Mouse (Mus musculus): ENCODE measurements around the gene Mras.

Gene Mras

GRCm38 (mm10) chr9:99437031-99437764 is at the start of gene Mras:
Gene Mras, minus strand, starts transcription at chr9:99437381.
- DNase-seq, result no peak

DNA sequence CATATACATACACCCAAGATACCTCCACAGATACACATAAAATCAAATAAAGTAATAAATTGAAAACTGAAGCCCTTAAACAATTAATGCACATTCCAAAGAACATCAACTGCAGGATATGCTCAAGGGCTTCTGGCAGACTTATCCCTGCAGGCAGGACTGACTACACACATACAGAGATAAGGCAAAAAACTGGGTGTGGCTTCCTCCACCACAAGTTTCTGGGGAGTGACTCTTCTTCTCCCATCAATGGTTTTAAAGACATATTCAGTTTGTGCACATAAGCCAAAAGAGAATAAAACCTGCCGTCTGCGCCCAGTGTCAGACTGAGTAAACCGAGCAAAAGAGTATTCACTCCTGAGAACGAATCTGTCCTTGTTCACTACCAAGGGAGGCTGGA is 48.0 kb upstream of the Mras start:
- DNase-seq, result no peak

DNA sequence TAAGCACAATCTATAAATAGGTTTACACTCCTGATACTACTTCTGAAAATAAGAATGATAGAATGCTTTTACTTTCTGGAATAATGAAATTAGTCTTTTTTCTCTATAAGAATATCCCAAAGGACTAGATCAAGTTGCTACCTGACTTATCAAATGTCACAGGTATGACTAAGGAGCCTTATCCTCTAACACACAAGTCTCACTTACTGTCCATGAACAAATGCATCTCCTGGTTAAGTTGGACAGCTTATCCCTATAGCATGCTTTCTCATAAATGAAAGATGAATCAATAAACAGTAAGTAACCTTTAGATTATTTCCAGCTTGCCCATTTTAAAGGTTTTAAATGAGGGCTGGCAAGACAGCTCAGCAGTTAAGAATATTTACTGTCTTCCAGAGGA is 47.5 kb upstream of the Mras start:
- no peak for DNase-seq

DNA sequence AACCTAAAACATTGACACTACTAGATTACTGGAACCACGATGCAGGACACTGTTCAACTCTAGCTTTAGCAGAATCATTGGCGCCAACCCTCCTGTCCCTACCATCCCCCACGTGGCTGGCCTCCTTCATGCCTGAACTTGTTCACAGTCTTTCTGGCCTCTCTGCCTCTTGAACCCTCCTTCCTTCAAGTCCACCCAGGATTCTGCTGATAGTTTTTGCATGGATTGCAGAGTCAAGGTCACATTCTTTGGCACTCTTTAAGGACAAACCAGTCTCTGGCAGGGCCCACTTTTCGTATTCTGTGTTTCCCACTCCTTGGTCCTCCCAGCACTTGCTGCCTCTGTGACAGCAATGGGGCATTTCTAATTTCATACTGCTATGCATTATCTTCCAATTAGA is 46.0 kb upstream of the Mras start:
- no peak for DNase-seq

DNA sequence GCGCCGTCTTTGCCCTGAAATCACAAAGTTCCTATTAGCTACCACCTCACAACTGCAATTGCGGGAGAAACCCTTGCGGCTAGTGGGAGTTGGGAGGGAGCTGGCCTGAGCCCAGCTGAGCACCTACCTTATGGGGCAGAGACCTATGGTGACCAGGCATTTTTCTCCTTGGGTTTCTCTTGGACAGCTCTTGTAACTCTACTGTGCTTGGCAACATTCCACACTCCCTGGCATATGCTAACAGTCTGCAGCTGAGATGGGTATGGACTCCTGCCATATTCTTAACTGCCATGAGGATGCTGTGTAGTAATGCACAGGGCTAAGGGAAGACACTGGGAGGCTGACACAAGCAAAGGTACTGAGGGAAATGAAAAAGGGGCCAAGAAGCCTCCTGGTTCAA is 43.6 kb upstream of the Mras start:
- no peak for DNase-seq

DNA sequence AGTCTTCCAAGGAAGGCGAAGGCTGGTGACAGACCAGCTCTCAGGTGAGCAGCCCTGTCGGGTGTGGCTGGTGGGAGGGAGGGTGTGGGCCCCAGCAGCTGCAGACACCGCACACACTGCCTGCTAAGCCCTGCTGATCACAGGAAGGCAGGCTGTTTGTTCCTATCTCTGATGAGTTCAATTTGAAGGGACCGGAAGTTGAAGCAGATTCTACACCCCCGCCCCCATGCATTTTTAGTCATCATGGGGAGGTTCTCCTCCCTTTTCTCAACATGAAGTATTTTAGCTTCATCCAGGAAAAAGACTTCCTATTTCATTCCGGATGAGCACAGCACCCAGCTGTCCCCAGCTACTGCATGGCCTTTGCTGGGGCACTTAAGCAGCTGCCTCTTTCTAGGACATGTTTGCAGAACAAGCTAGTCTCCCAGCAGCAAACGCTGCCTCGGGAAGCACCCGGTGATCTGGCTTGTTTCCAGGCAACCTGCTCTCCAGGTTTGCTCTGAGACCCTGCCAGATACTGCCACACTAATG is 42.1 kb upstream of the Mras start:
- DNase-seq, result peak in 1 of 2 experiments; percentile 35

DNA sequence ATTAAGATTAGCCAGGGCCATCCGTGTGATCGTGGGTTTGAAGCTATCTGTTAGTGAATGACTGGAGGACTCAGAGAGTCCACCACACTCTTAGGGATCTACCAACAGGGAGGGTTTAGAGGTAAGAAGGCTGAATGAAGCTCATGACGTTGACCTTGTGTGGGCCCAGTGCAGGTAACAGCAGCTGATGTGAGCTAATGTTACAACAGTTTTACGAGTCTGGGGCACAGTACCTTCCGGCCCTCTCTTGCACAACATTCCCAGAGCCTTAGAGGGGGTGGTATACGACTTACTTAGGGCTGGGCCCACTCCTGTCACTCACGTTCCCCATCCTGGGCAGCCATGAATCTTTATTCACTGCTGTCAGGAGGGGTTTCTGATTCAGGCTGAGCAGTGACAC is 34.2 kb upstream of the Mras start:
- no peak for DNase-seq

DNA sequence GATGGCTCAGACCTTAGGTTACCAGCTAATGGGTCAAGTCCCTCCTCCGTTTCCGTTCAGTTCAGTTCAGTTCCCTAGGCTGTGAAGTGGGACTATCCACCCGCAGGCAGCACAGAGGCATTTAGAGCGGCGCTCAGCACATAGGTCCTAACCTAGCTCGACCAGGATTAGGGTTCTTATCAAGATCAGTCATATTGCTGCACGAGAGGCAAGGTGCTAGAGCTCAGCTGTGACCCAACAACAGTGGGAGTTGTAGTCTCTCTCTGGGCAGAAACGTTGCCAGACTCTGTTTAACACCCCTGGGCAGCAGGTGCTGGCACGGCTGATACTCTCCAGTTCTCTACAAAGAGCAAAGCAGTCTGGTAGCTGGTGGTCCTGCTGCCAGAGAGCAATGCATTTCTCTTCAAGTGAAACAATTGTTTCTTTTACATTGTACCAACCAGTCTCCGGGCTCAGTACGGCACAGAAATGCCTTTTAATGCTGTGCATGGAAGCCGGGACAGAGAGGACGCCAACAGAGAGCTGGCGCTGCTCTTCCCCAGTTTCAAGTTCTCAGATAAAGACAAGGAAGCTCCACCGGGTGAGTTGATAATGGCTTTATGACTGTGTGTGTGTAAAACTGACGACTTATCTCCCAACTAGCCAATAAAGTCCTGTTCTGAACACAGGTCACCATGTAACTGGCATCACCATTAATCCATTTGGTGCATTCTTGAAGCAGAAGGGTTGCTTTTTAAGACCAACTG is 33.3 kb upstream of the Mras start:
- no peak for DNase-seq

- DNase-seq, result no peak
These were observed 32.6 kb upstream of the Mras start for GRCm38 (mm10) chr9:99469681-99470273.

DNA sequence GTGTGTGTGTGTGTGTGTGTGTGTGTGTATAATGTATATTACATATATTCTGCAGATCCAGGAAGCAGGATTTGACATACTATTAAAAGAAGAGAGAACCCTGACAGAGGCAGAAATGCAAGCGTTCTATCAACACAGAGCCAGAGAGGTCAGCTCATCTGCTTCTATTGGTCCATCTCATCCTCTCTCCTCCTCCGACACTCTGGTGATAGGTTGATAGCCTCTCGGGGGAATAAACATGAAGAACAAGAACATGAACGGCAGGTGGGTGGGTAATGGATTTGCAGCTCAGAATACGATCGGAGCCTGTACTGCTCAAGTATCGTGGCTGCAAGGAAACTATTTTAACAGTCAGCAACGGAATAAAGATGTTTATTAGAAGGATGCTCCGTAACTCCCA is 31.4 kb upstream of the Mras start:
- no peak for DNase-seq

GRCm38 (mm10) chr9:99464876-99465275 is 27.7 kb upstream of the Mras start:
- no peak for DNase-seq

DNA sequence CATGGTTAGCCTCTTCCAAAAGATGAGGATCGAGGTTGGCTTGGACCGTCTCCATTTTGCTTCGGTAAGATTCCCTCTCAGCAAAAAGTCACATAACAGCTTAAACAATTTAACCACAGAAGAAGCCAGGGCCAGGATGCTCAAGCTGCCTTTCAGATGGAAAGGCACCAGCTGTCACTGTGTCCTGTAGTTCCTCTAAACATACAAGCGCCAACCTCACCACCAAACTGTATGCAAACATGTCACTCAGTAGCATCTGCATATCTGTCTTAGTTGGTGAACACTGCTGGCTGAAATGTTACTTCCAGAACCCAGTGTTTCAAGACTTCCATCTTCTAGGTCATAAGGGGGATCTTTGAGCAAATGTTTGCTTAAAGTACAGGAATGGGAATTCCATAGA is 22.5 kb upstream of the Mras start:
- DNase-seq, result no peak

DNA sequence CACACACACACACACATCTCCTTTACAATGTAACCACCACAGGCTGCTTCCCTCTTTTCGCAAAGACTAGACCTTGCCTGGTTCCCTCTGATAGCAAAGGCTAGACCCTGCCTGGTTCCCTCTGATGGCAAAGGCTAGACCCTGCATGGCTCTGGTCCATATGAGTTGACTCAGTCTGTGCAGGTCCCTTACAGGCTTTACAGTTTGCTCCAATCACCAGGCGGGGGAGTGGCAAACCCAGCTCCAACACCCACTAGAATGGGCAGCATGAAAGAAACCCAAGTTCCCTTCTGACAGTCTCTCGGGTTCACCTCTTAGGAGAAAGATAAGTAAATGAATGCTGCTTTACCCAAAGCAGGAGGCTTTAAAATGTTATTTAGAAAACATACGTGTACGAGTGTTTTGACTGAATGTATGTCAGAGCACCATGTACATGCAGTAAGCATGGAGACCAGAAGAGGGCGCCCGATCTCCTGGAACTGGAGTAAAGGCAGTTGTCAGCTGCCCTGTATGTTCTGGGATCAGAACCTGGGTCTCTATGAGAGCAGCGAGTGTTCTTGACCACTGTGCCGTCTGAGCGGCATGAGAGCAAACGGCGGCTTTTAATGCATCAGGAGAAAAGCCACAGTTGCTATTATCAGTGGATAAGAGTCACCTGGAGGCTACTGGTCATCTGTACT is 21.5 kb upstream of the Mras start:
- peak; percentile 38 to 67 for DNase-seq

DNA sequence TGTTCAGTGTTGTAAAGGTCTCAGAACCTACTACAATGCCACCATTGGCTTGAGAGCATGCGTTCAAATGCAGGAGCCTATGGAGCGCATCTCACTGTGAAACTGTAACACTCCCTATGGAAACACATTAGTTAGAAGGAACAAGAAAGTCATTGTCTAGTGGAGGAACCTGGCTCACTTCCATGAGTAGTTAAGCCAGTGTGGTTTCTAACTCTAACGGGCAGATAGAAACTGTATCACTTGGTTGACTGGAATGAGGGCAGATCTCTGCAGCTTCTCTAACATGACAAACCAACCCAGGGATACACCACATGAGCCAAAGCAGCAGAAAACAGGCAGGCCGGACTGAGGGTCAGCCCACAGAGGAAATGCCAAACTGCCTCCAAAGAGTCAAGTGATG is 17.0 kb upstream of the Mras start:
- no peak for DNase-seq

DNA sequence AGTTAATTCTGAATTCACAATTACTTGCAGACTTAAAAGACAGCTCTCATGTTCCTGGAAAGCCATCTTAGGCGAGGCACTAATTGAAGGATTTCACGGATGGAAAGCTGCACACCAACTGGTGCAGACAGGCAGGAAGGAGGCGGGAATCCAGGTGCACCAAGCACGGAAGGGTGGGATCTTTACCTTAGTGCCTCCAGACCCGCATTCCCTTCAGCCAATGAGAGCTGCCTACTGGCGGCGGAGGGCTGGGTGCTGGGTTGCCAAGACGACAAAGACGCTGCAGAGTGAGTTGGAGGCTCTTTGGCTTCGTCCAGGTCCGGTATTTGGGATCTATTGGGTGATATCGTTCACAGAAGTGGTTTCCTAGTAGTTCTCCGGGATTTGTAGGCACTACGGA is 14.0 kb upstream of the Mras start, which contains the start of gene Nme9:
Gene Nme9 (plus strand): TSS at position 315 of the 400 bp plus-strand sequence.
- peak in 1 of 2 experiments; percentile 30 for DNase-seq

- no peak for DNase-seq
These were observed 12.9 kb upstream of the Mras start for GRCm38 (mm10) chr9:99449886-99450647.

GRCm38 (mm10) chr9:99447323-99447722 is 10.1 kb upstream of the Mras start:
- DNase-seq, result no peak

- no peak for DNase-seq
These were observed 9.1 kb upstream of the Mras start for GRCm38 (mm10) chr9:99446259-99446658.

DNA sequence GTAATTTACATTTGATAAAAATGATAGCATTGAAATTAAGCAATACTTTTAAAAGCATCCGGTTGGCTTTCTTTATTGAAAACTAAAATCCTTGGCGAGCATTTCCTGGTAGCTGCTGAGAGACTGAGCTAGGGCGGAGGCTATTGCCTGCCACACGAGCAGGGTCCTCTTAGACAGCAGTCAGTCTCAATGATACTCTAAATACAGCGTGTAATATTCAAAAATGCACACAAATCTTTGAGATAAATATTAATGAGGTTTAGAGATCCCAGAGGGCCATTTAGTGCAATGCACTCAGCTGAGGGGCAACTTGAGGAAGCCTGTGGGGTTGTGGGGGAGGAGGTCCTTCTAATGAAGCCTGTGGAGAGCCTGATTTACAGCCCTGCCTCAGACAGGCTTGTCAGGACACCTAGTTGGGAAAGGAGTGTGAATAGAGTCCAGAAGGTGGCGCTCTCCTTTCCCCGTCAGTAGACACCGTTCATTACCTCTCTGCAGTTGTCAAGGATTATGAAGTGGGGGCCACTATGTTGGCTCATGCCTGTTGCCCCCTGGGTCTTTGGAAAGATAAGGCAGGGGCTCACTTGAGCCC is 7.5 kb upstream of the Mras start:
- peak in 1 of 2 experiments; percentile 26 for DNase-seq

- DNase-seq, result no peak
These were observed 4.7 kb upstream of the Mras start for GRCm38 (mm10) chr9:99441647-99442433.

DNA sequence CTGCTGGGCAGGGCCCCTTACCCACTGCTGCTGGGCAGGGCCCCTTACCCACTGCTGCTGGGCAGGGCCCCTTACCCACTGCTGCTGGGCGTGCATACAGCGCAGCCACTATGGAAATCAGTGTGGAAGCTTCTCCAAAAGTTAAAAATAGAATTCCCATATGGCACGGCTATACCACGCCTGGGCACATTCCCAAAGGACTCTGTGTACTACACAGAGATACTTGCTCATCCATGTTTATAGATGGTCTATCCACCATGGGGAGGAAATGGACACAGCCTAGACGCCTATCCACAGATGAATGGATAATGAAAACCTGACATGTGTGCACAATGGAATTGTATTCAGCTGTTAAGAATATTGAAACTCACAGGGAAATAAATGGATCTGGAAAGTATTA is 3.8 kb upstream of the Mras start:
- DNase-seq, result no peak

All from lung, postnatal 4 days (tissue).